Mouse (Mus musculus): Measurements from ENCODE around the gene Tekt3.

The Tekt3 gene

DNA sequence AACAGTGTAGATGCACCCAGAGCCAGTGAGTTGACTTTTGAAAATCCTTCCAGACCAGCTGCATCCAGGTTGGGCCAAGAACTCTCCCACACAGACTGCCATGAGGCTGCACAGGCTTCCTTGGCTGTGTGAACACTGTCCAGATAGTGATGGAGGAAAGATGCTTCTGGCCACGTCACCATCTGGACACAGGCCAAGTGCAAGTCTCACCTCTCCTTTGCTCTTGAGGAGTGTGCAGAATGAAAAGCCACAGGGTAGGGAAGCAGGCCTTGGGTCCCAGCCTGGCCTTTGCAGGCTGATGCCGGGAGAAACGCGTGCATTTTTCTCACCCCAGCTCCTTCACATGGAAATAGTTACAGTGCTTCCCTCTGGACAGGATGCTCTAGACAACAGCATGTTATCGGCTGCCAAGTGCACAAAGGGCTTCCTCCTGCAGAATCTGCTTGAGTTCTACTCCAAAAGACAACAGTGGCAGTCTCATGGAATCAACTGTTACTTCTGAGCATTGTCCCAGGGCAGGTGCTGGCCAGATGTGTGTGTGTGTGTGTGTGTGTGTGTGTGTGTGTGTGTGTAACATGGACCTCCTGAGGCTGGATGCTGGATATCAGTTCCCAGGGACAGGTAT lies 64.5 kb downstream of the Tekt3 start:
- DNase-seq (ENCODE audit: low spot score): peak; percentile 42

GRCm38 (mm10) chr11:63126976-63127375 lies 65.5 kb downstream of the Tekt3 start:
- no peak for DNase-seq (ENCODE audit: low spot score)

DNA sequence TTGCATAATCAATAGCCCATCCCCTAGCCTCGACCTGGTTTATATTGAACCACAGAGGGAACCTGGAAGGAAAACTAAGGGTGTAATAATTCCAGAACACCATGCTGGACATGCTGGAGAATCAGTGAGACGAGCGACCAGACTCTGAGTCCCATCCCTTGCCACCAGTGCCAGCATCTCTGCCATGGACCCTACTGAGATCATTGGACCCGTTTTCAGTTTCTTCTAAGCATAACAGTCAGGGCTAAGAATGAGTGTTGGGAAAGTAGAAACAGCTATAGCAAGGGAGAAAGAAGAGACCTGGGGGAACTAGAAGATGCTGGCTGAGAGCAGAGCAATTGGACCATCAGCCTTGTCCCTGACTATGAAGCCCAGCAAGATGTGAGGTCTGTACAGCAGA lies 66.1 kb downstream of the Tekt3 start:
- DNase-seq (ENCODE audit: low spot score): no peak

DNA sequence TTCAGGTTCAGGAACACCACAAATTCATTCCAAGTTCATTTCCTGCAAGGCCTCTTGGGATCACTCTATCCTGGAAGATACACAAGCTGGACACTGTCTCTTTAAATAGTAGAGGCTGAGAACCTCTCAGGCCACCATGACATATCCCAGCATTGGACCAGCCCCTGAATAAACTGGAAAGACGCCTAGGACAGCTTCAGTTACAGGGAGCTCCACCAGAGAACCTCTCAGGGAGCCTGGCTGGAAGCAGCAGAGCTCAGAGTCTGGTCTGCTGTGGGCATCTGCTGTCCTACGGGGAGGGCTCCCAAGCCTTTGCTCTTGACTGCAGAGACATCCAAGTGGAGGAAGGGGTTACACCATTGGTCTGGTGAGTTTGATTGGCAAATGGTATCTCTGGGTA lies 67.3 kb downstream of the Tekt3 start, which contains the start of gene Pmp22:
TSS of gene Pmp22 (plus strand) at position 199 of the 400 bp plus-strand sequence.
- DNase-seq (ENCODE audit: low spot score): no peak

GRCm38 (mm10) chr11:63129375-63129774 lies 67.9 kb downstream of the Tekt3 start:
- DNase-seq (ENCODE audit: low spot score): no peak

- DNase-seq (ENCODE audit: low spot score): no peak
Observed at GRCm38 (mm10) chr11:63129840-63130239, 68.4 kb downstream of the Tekt3 start.

GRCm38 (mm10) chr11:63130497-63130896 lies 69.0 kb downstream of the Tekt3 start:
- DNase-seq (ENCODE audit: low spot score): peak; percentile 63

GRCm38 (mm10) chr11:63131001-63131692 lies 69.7 kb downstream of the Tekt3 start:
- peak; percentile 52 for DNase-seq (ENCODE audit: low spot score)

DNA sequence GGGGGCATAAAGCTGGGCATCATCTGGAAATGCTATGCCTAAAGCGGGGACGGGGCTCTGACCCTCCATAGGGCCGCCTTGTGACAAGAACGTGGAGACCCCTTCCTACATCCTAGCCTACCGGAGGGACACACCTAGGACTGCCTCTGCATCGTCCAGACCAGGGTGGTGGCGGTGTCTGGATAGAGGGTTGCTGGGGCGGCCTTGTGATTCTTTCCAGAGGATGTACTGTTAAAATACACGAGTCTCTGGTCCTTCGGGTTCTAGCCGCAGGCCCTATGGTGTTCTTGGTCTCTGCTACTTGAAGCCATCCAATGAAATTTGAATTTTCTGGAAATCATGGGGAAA lies 70.2 kb downstream of the Tekt3 start:
- no peak for DNase-seq (ENCODE audit: low spot score)

- DNase-seq (ENCODE audit: low spot score): no peak
Observed at GRCm38 (mm10) chr11:63132151-63132500, 70.7 kb downstream of the Tekt3 start.

DNA sequence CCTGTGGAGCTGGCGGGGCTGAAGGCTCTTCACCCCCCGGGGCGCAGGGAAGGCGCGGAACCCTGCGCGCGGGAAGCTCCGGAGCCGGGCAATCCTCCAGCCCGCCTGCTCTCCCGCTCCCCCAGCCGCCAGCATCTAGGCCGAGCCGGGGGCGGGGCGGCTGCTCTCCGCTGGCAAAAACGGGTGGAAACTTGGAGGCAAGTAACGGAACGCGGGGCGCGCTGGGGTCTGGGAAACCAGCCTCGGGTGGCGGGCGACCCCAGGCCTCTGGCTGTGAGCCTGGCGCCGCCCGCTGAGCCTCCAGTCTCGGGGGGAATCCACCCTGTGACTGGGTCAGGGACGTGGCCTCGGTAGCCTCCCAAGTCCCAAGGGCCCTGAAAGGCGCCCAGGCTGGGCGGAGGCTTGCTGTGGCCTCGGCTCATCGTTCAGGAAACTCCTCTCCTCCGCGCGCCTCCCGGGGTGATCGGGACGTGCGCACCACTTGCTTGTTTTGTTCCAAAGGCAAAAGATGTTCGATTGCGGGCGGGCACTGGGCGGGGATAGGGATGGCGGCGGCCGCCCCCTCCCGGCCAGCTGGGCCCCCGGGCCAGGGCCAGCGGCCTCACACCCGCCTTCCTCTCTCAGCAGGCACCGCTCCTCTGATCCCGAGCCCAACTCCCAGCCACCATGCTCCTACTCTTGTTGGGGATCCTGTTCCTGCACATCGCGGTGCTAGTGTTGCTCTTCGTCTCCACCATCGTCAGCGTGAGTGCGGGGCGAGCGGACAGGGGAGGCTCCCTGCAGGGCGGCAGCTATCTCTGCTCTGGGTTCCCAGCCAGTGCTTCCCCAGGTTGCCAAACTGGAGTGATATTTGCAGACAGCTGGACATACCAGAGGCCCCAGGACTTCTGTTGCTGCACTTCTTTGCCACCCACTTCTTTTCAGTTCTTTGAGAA lies 71.3 kb downstream of the Tekt3 start:
- DNase-seq (ENCODE audit: low spot score): peak; percentile 72

GRCm38 (mm10) chr11:63134021-63134420 lies 72.6 kb downstream of the Tekt3 start:
- no peak for DNase-seq (ENCODE audit: low spot score)

DNA sequence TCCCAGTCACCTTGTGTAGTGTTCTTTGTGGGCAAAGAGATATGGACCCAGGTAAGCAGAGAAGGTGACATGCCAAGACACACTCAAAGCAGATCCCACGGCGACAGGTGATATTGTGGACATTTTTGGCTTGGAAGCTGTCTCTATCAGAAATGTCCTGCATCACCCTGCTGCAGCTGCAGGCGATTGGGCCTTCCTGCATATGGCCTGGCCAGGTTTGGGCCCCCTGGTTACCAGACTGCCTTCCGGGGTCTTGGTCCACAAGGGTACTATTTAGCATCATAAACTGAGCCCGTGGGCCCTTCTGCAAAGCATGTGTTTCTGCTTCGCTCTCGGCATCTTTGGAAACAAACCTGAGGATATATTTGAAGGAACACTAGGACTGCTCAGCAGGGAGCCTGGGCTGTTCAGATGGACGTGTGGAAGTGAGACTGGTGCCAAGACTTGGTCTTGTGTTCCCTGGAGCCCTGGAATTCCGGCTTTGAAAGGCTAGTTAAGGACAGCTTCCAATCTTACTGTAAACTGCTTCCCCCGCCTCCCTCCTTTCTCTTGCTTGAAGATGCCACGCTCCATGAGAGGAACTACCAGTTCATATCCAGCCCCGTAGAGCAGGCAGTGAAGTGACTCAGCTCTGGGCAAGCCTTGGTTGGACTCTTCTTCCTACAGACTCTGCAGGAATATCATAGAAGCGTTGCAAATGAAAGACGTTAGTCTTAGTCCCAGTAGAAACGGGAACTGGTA lies 73.5 kb downstream of the Tekt3 start:
- DNase-seq (ENCODE audit: low spot score): no peak

DNA sequence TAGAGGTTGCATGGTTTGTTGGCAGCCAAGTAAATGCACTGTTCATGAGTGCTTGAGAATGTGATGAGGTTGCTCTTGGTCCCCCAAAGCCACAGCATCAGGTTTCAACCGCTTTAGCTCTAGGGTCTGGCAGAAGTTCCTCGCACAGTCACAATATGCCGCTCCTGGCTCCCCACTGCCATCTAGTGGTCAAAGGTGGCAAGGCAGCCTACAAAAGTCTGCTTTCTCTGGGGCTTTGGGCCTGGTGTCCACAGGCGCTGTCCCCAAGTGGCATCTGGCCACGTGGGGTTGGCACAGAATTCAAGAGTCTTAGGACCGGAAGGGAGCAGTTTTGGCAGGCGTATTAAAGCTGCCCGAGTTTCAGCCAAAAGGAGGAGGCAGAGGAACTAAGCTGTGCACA lies 74.2 kb downstream of the Tekt3 start:
- DNase-seq (ENCODE audit: low spot score): peak; percentile 97

- no peak for DNase-seq (ENCODE audit: low spot score)
Observed at GRCm38 (mm10) chr11:63136205-63136604, 74.8 kb downstream of the Tekt3 start.

GRCm38 (mm10) chr11:63136836-63137416 lies 75.5 kb downstream of the Tekt3 start:
- DNase-seq (ENCODE audit: low spot score): no peak

DNA sequence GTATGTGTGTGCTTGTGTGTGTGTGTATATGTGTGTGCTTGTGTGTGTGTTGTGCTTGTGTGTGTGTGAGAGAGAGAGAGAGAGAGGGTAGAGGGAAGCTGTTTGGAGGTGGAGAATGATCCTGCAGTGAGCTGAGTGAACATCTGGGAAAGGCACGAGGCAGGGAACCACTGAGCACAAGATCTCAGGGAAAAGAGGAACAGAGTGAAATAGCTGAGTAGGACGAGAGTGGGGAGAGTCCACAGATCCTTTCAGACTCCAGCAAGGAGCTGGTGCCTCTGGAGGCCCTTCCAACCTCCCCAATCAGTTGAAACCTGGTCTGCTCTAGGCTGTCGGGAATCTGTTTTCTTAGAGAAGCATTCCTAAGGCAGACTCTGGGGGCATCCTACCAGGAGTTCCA lies 77.3 kb downstream of the Tekt3 start:
- DNase-seq (ENCODE audit: low spot score): no peak

DNA sequence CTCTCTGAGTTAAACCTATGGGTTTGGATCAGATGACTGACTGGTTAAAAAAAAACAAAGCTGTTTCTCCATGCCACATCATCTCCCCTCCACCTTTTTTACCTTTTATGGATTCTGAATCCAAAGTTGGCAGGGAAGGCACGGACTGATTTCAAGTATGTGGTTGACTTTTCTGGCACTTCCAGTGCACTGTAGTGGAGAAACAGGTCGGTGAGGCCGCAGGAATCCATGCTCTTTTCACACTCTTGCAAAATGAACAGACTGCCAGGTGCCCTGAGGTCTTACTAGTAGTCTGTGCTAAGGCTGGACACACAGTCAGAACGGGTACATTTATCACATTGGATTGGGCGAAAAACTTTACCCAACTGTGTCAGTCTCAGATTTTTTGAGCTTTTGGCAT lies 80.9 kb downstream of the Tekt3 start:
- no peak for DNase-seq (ENCODE audit: low spot score)

DNA sequence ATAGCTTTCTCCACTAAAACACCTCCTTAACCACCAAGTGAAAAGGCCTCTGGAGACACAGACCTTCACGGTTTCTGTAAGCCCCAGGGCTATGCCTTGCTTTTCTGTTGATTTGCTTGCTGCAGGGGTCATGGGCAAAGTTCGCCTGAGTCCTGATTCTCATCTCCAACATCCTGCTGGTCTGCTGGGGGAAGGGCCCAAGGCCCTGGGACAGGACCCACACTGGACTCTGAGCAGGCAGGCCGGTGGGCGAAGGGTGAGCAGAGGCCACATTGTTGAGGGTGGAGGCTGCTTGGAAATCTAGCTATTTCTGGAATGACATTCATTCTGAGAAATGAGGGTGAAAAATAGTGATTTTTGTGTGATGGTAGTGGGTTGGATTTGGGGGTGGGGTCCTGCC lies 81.4 kb downstream of the Tekt3 start:
- DNase-seq (ENCODE audit: low spot score): no peak

DNA sequence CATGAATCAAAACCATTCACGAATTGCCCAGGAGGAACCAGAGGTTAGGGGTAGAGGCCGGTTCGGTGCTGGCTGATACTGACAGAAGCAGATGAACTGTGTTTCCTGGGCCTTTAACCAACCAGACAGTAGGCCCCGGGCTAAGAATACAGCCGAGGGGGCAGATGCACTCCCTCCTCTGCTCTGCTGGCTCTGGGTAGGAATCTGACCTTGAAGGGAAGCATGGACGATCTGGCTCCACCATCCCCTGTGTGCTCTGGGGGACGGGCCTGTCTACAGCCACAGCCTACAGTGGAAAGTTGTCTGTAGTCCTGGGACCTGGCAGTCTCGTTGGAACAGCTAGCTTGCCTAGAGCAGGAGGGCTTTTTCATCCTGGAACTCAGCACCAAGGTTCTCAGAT lies 82.0 kb downstream of the Tekt3 start:
- no peak for DNase-seq (ENCODE audit: low spot score)

All from ovary, postnatal 10 days (tissue).